Mouse (Mus musculus) CH12F3 (cell line): ENCODE data around the gene Hs3st3b1.

Experiments
- in situ Hi-C: fragments of 300-500 bp; cut with MboI; formaldehyde crosslinking; loops from 2 replicates; pipeline ENCODE4 v1.14.3; 2020; ENCODE audit warnings: low sequenced_read_pairs

Gene Hs3st3b1

DNA sequence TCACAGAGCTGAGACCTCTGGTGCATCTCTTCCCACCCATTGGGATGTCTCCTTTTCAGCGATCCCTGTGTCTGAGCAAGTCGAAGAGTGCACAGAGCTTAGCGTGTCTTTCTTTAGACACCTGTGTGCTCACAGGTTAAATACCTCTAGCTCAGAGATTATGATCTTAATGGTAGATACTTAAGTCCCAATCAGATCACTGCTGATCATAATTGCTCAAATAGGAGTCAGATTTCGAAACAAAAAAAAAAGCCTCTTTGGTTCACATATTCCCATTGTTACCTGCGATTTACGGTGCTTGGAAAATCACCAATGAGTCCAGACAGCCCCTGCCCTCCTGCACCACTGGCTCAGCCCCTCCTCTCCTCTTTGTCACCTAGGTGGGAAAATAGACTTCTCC lies 28.5 kb downstream of the Hs3st3b1 start:
- in situ Hi-C loops, result no loop called here

DNA sequence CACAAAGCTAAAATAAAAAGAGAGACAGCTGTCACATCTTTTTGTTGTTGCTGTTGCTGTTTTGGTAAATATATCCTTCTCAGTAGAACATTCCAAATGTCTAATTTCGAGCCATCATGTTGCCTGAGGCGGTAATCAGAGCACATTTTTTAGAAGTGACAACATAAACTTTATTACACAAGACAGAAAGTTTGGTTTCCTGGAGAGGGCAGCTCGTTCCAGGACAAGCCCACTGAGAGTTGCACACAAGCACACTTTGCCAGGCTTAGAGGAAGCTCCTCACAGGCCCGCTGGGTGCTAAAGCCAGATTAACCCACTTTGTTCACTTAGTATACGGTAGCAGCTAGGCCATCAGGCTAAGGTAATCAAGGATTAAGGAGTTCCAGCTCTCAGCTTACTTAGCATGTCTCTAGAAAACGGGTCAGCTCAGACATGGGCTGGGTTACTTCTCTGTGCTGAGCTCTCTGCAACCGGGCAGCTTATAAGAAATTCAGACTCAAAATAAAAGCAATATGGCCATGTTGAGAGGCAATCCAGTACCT lies 30.5 kb downstream of the Hs3st3b1 start:
- in situ Hi-C loops, result no loop called here

DNA sequence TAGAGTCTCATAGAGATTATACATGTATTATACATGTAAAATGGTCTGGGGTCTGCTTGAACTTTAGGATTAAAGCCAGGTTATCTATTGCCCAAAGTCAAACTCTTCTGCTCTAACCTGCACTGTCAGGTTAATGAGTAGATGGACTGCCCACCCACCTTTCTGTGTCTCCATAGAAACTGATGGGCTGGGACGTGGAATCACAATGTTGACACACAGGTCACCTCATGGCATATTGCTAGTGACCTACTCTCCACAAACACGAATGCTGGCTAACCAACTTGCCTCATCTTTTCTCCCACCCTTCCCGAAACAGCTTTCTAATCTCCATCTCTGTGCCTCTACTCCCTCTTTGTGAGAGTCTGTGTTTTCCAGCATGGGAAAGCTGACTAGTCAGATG lies 38.7 kb downstream of the Hs3st3b1 start:
- in situ Hi-C loops, result no loop called here

DNA sequence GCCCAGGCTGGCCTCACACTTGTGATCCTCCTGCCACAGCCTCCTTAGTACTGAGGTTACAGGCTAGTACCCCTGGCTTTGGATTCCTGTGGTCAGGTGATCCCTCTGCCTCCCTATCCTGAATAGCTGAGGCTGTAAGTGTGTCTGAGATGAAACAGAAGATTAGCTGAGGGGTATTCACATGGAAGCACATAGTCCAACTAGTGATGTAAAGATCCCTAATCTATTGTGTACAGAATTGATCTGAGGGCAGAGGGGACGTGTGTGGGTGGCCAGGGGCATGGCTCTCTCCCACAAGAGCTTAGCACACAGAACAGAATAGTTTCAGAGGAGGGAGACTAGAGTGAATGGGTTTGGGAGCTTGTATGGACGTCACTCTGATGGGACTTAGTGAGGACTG lies 41.8 kb downstream of the Hs3st3b1 start:
- in situ Hi-C loops, result no loop called here

DNA sequence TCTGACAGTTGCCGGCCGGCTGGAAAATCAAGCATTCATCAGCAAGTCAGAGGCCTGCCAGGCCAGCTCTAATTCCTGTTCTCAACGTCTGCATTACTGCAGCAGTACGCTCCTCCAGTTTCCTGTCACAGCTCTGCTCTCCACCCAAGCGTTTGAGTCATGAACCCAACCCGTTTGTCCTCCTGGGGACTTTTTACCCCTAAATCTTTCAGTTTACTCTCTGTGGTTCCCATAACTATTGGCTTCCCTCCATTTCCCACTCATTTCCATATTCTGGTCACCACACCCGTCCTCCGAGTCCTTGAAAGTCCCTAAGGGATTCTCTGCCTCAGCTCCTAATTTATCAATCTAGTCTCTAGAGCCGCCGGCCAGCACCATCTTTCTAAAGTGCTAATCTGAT lies 42.8 kb downstream of the Hs3st3b1 start:
- in situ Hi-C loops, result no loop called here

DNA sequence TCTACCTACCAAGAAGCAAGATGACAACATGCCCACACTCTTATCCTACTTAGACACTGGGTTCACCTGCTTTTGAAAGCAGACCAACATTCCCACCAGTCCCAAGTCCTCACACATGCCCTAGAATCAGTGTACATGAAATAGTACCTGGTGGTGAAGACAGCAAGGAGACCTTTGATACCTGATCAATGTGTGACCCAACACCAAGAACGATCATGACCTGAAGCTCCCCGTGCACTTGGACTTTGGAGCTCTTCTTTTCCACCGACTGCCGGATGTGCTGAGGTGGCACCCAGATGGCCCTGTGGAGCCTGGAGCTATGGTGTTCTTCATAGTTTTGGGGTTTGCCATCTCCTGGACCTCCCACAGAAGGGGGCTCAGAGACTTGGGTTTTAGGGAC lies 43.5 kb downstream of the Hs3st3b1 start:
- in situ Hi-C loops, result no loop called here

DNA sequence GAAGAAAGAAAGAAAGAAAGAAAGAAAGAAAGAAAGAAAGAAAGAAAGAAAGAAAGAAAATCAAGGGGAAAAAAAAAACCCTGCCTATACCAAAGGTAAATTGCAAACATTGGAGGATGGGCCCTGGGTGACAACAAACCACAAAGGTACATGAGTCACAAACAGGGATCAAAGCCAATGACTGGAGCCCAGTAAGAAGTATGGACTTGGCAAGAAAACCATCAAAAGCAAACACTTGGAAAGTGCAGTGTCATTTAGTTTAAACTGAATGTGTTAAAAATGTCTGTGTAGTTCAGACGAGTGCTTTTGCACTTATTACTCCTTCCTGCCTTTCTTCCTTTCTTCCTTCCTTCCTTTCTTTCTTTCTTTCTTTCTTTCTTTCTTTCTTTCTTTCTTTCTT lies 59.3 kb downstream of the Hs3st3b1 start:
- in situ Hi-C loops, result no loop called here

DNA sequence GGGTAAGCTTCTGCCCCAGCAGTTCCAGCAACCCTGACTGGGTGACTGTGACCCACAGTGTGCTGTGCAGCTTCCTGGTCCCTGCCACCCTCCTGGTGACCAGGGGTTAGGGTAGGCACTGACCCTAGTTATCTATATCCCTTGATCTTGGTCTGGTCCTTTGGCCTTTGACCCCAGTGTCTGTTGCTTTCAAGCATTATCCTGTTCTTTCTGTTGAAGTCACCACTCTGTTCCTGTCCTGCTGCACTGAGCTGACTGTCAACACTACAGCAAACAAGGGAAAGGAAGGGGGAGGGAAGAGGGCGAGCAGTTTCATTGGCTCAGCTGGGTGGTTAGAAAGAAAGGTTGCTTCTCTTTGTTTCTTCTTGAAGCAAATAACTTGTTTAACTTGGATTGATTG lies 60.1 kb downstream of the Hs3st3b1 start:
- in situ Hi-C loops, result no loop called here

DNA sequence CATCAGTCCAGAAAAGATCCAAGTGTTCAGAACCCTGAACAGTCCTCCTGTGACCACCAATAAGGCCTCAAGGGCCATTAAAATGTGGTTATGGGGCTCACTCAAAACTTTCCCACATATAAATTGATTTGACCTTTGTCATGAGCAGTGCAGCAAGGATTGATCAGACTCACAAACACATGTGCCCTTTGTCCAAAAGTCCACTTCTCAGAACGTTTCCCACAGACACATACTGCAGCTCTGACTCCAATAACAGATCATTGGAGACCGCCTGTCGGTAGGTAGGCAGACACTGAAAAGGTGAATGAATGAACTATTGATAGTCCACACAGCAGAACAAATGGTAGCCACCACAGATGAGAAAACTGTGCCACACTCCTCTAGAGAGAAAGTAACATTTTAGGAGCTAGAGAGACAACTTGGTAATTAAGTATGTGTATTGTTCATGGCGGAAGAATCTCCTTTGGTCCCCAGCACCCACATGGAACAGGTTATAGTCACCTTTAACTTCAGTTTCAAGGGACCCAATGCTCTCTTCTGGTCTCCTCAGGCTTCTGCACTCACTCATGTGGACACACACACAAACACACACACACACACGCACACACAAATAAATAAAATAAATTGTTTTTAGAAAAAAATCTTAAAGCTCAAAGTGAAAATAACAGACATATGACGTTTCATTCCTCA lies 70.9 kb downstream of the Hs3st3b1 start:
- in situ Hi-C loops, result no loop called here

DNA sequence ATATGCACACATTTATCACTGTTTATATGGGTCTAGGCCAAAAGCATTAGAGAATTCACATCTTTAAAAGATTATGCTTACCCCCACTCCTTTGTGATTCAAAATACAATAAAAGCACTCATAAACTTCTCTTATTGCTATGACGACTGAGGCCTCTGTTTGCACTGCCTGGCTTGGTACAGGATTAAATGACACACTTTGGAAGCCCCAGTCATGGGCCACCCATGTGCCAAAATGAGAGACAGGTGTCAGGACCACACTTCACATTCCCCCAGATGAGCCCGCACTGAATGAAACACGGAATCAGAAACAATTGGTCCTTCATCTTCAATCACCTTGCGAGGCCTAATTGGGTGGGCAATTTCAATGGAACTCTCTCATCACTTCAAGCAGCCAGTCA lies 71.8 kb downstream of the Hs3st3b1 start:
- in situ Hi-C loops, result no loop called here

DNA sequence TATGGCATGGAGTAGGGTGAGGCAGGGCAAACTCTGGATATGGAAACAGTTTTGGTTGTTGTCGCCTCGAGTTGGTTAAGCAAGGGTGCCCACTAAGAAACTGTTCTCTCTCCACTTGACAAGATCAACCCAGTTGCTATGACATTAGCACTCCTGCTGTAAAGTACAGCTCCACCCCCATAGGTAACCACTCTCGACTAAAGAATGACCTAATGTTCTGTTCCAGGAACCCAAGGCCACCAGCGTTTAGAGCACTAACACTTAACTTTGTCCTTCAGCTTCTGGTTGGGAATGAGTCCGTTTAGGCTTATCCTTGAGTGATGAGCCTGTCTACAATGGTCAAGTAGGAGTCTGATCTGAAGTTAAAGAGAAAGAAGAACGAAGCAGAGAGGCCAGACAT lies 76.7 kb downstream of the Hs3st3b1 start:
- in situ Hi-C loops, result no loop called here

DNA sequence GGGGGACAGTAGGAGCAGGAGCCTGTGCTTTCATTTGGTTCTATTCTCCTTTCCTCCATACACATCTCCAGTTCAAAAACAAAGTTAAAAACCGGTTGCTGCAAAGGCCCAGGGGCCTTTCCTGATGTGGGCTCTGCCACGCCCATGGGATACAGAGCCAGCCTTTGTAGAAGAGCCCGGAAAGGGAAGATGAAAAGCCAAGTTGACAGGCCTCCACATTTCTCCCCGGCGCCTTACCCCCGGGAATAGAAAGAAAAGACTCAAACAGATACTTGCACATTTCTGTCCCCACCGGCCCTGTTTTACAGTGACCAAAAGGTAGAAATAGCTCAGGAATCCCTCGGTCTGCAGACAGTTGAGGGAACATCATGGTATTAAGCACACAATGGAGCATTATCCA lies 77.4 kb downstream of the Hs3st3b1 start:
- in situ Hi-C loops, result no loop called here

DNA sequence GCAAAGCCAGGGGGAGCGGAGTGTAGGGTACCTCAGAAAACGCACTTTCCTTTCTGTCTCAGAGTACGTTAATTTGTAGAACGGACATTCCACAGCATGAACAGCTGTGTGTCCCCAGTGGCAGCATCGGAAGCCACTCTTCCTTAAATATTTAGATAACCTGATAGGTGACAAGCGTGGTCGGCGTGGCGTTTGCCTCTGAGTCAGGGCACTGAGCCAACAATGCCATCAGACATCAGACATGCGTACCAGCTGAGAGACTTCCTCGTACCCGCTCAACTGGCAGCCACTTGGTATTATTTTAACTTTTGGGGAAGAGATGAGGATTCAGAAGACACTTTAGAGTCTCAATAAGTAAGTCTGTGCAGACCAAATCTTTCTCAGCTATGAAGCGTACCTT lies 84.6 kb downstream of the Hs3st3b1 start:
- in situ Hi-C loops, result no loop called here
